Mouse (Mus musculus) cerebellum, adult 2 months (tissue): ENCODE data around the gene Phf12.
A peak's percentile ranks its signal among the peaks of the same experiment; 100 is the strongest.

Experiments
- CTCF ChIP-seq: fragments of 200-500 bp; IDR thresholded peaks from 2 replicates; pipeline ENCODE4 v1.5.1; 2011; ENCODE audit warnings: low read depth, mild to moderate bottlenecking, control low read depth, low read length, moderate library complexity, borderline replicate concordance; ENCODE audit not compliant: insufficient read depth
- POLR2A ChIP-seq: fragments of 200-500 bp; IDR thresholded peaks from 2 replicates; pipeline ENCODE4 v1.6.1; 2011; ENCODE audit warnings: low read length, control low read depth, borderline replicate concordance; ENCODE audit not compliant: insufficient read depth

DNA sequence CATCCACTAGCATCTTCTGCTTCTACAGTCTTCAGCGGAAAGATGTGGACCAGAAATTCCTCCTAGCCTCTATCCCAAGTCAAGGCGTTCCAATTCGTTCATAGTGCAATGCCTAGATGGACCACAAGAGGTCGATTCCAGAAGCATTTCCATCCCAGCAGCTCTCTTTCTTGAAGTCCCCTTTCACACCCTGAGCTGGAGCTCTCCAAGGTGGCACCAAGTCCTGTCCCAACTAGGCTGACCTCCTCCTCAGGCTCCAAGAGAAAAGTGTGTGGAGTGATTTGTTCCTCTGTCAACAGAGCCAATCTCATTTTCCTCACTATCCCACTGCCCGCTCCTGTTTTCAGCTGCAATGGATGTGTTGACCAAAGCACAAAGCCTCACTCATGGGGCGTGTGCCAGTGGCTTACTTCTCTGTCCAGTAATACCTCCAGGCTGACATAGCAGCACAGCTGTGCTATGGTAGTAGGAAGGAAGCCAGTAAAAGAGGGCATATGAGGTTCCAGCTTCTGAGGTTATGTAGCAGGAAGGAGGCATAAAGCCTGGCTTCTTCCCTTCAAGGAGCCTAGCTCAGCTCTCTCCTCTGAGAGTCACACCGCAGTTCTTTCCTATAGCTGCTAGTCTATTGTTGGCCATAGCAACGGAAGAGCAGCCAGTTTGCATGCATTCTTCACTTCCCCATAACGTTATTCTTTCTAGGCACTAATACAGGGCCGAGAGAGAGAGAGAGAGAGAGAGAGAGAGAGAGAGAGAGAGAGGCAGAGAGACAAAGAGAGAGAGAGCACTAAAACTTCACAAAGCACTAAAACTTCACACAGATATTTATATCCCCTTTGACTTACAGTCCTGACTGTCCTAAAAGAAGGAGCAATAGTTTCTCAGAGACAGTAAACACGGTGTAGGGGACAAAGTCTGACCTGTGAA is 2.0 kb upstream of the Phf12 start:
- TF ChIP-seq CTCF (peak; percentile 30; the same call in 1 of the 2 replicates), POLR2A (no peak)
